Mouse (Mus musculus): ENCODE data around the gene Cyp2w1. TPM values are rescaled to one million over a fixed set of nuclear protein-coding genes. Genes with fewer than 3 reads are reported as not detected.

The Cyp2w1 gene
- total and polyA plus RNA-seq, 3 experiments: not detected

DNA sequence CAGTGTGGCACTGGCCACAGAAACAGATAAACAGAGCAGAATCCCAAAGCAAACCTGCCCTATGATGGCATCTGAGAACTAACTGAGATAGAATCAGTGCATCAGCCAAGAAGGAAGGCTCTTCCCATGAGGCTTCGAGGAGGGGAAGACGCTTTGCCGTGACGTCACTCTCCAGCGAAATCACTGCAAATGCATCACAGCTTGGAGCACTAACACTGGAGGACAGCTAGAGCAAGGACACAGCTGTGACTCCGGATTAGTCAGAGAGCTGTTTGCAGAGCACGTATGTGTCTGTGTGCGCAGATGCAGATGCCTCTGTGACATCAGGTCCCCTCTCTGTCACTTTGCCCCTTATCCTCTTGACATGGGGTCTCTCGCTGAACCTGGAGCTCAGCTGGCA, 40.6 kb upstream of the Cyp2w1 start:
- DNase-seq (ENCODE audit: low read depth, low spot score): no peak
- peaks cover 7% of the 10 kb centered on the region; the same call in 1 of the 2 replicates for H3K79me2 ChIP-seq (ENCODE audit: control insufficient read depth, insufficient read depth, low read length, poor library complexity)
- no peak overlapping the region for H3K4me3 ChIP-seq (ENCODE audit: control insufficient read depth in 1 of 2, insufficient read depth in 1 of 2, low read depth in 2 of 2, low read length in 2 of 2)
- TF ChIP-seq ZNF384 (IDR thresholded peaks at IDR 0.05; ENCODE audit: low read depth, low read length) (no peak), ZC3H11A (IDR thresholded peaks at IDR 0.05; ENCODE audit: low read depth, low read length) (no peak), SMC3 (IDR thresholded peaks at IDR 0.05; ENCODE audit: low read depth, low read length) (no peak), MAZ (IDR thresholded peaks at IDR 0.05; ENCODE audit: low read depth, low read length) (no peak), GATA1 (IDR thresholded peaks at IDR 0.05; ENCODE audit: low read depth, low read length) (no peak), MAX (IDR thresholded peaks at IDR 0.05; ENCODE audit: low read length) (no peak), CHD1 (IDR thresholded peaks at IDR 0.05; ENCODE audit: low read depth, low read length) (no peak), BHLHE40 (IDR thresholded peaks at IDR 0.05; ENCODE audit: borderline replicate concordance, low read depth, low read length) (no peak), POLR2AphosphoS5 (IDR thresholded peaks at IDR 0.05; ENCODE audit: borderline replicate concordance, low read depth, low read length) (no peak), TBP (IDR thresholded peaks at IDR 0.05; ENCODE audit: low read depth, low read length) (no peak), RAD21 (IDR thresholded peaks at IDR 0.05; ENCODE audit: low read depth, low read length) (no peak), GABPA (IDR thresholded peaks at IDR 0.05; ENCODE audit: low read depth, low read length) (no peak), EP300 (IDR thresholded peaks at IDR 0.05; ENCODE audit: low read depth in 1 of 2, low read length in 2 of 2) (no peak), USF1 (IDR thresholded peaks at IDR 0.05; ENCODE audit: low read depth, low read length) (no peak), NRF1 (IDR thresholded peaks at IDR 0.05; ENCODE audit: insufficient read depth, low read depth, low read length, poor library complexity, severe bottlenecking) (no peak), UBTF (IDR thresholded peaks at IDR 0.05; ENCODE audit: borderline replicate concordance, insufficient read depth, low read depth, low read length) (no peak), MYC (IDR thresholded peaks at IDR 0.05; ENCODE audit: low read depth, low read length) (no peak)
- peaks cover 0 to 4% of the 10 kb centered on the region in 2 experiments; a peak in 1 of 4 replicates for H3K4me1 ChIP-seq (ENCODE audit: control insufficient read depth in 1 of 2, insufficient read depth in 2 of 2, low read length in 2 of 2)
- H3K9ac ChIP-seq (ENCODE audit: control insufficient read depth, low read depth, low read length, poor library complexity, severe bottlenecking): no peak overlapping the region
- H3K27me3 ChIP-seq (ENCODE audit: control insufficient read depth in 1 of 2, insufficient read depth in 2 of 2, low read length in 2 of 2): no peaks in the 10 kb centered on the region
- H3K27ac ChIP-seq (ENCODE audit: control insufficient read depth, low read depth, low read length): no peak overlapping the region
- no peaks in the 10 kb centered on the region for H3K9me3 ChIP-seq (replicated peaks; ENCODE audit: insufficient read depth, low read length)
- H3K36me3 ChIP-seq (ENCODE audit: control insufficient read depth in 1 of 2, insufficient read depth in 2 of 2, low read length in 2 of 2): peaks cover 0 to 6% of the 10 kb centered on the region in 2 experiments; a peak in 2 of 4 replicates

DNA sequence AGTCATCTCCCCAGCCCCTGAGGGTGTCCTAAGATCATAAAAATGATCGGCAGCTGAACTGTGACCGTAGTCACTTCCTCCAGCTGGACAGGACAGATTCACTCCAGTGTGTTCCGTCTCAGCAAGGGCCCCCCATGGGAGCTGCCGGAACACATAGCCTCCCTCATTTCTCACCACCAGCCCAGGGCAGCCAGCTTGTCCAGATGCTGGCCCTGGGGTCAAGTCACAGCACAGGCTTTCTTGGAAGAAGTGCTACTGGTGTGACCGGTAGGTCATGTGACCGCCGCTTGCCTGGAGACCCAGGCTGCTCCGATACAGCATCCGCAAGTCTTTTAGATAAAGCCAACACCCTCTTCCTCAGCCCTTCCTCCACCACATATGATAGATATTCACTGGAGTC, 38.9 kb upstream of the Cyp2w1 start:
- Histone ChIP-seq H3K27me3 (ENCODE audit: control insufficient read depth in 1 of 2, insufficient read depth in 2 of 2, low read length in 2 of 2) (no peaks in the 10 kb centered on the region), H3K9me3 (replicated peaks; ENCODE audit: insufficient read depth, low read length) (no peaks in the 10 kb centered on the region), H3K4me1 (ENCODE audit: control insufficient read depth in 1 of 2, insufficient read depth in 2 of 2, low read length in 2 of 2) (peaks cover 0 to 4% of the 10 kb centered on the region in 2 experiments; a peak in 1 of 4 replicates), H3K9ac (ENCODE audit: control insufficient read depth, low read depth, low read length, poor library complexity, severe bottlenecking) (no peak overlapping the region), H3K4me3 (ENCODE audit: control insufficient read depth in 1 of 2, insufficient read depth in 1 of 2, low read depth in 2 of 2, low read length in 2 of 2) (no peak overlapping the region), H3K27ac (ENCODE audit: control insufficient read depth, low read depth, low read length) (no peak overlapping the region), H3K79me2 (ENCODE audit: control insufficient read depth, insufficient read depth, low read length, poor library complexity) (peaks cover 5% of the 10 kb centered on the region; the same call in 1 of the 2 replicates), H3K36me3 (ENCODE audit: control insufficient read depth in 1 of 2, insufficient read depth in 2 of 2, low read length in 2 of 2) (peaks cover 0 to 6% of the 10 kb centered on the region in 2 experiments; a peak in 2 of 4 replicates)
- no peak for DNase-seq (ENCODE audit: low read depth, low spot score)
- TF ChIP-seq CTCF (IDR thresholded peaks at IDR 0.05 in 2 of 3, conservative IDR thresholded peaks at IDR 0.05 in 1 of 3; ENCODE audit: control insufficient read depth in 1 of 3, insufficient read depth in 1 of 3, low read depth in 2 of 3, low read length in 3 of 3, poor library complexity in 1 of 3, severe bottlenecking in 1 of 3) (no peak), ELF1 (IDR thresholded peaks at IDR 0.05; ENCODE audit: low read depth, low read length) (no peak), NRF1 (IDR thresholded peaks at IDR 0.05; ENCODE audit: insufficient read depth, low read depth, low read length, poor library complexity, severe bottlenecking) (no peak), USF1 (IDR thresholded peaks at IDR 0.05; ENCODE audit: low read depth, low read length) (0 out of 2 replicates have a peak, but pooled peaks have one; percentile 33)

Measured in MEL (cell line).